Mouse (Mus musculus) gastrocnemius, postnatal 14 days (tissue): ENCODE data around the gene Myg1. TPM values are rescaled to one million over a fixed set of nuclear protein-coding genes. Genes with fewer than 3 reads are reported as not detected.
"Not testable (repeated sequence)": the region's sequence is repeated elsewhere in the genome, so short reads cannot be mapped to it uniquely, and the experiment has no call there.

Experiments
- DNase-seq: peaks from one replicate; pipeline ENCODE4 v3.0.0; 2021; ENCODE audit warnings: mixed read lengths
- intact Hi-C: fragments of 180-260 bp; cut with DNase I; formaldehyde crosslinking; loops from one replicate; pipeline ENCODE4 v1.15.1; 2025; ENCODE audit warnings: low total_unique reads
- long read RNA-seq, 2 experiments: library from polyadenylated mRNA; stranded (forward); transcript quantifications; one replicate each; pipeline ENCODE4 v2.0.0; 2021
- total RNA-seq, 2 experiments: library from RNA; stranded (reverse); gene quantifications; 2 replicates each; pipeline ENCODE4 v1.2.3; 2021

Gene Myg1
- total RNA-seq = 10 to 100 TPM; 17.6 to 19.0 TPM
- long read RNA-seq, experiment 1, transcript Myg1-202 (7 exons, 1,480 nt) = major isoform, 14 of 15 reads
- long read RNA-seq, experiment 1, partial matches to known transcripts = 1 of 15 reads
- long read RNA-seq, experiment 1, other reads (novel, unspliced or antisense) = 0 of 15 reads
- long read RNA-seq, experiment 2, transcript Myg1-202 (7 exons, 1,480 nt) = major isoform, 10 of 10 reads
- long read RNA-seq, experiment 2, partial matches to known transcripts = 0 of 10 reads
- long read RNA-seq, experiment 2, other reads (novel, unspliced or antisense) = 0 of 10 reads

DNA sequence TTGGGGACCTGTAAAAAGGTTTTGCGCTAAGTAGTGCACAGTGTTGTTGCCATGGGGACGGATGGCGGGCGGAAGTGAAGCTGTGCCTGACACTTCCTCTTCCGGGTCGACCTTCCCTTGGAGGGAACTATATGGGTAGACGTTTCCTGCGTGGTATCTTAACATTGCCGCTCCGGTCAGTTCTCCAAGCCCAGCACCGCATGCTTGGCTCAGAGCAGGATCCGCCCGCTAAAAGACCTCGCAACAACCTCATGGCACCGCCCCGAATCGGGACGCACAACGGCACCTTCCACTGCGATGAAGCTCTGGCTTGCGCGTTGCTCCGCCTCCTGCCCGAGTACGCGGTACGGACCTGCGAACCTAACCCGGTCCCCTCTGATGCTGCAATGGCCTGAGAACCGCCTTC lies at the start of gene Myg1:
Myg1 (plus strand) TSS at position 100 of the 406 bp plus-strand sequence.
- intact Hi-C loops = no loop called here
- peak; percentile 78 for DNase-seq

GRCm38 (mm10) chr15:102282463-102283292 lies 48.8 kb upstream of the Myg1 start:
- intact Hi-C loops = no loop called here
- no peak for DNase-seq

GRCm38 (mm10) chr15:102283648-102284047 lies 47.9 kb upstream of the Myg1 start:
- no peak for DNase-seq
- intact Hi-C loops = no loop called here

DNA sequence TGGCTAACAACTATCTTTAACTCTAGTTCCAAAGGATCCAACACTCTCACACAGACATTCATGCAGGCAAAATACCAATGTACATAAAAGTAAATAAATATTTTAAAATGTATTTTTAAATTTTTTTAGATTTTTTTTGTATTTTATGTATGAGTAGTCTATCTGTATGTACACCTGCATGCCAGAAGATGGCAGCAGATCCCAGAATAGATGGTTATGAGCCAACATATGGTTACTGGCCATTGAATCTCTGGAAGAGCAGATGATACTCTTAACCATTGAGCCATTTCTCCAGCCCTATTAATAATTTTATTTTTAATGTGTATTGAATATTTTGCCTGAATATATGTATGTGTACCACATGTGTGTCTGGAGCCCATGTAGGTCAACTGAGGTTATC lies 44.1 kb upstream of the Myg1 start:
- intact Hi-C loops = no loop called here
- DNase-seq = no peak

DNA sequence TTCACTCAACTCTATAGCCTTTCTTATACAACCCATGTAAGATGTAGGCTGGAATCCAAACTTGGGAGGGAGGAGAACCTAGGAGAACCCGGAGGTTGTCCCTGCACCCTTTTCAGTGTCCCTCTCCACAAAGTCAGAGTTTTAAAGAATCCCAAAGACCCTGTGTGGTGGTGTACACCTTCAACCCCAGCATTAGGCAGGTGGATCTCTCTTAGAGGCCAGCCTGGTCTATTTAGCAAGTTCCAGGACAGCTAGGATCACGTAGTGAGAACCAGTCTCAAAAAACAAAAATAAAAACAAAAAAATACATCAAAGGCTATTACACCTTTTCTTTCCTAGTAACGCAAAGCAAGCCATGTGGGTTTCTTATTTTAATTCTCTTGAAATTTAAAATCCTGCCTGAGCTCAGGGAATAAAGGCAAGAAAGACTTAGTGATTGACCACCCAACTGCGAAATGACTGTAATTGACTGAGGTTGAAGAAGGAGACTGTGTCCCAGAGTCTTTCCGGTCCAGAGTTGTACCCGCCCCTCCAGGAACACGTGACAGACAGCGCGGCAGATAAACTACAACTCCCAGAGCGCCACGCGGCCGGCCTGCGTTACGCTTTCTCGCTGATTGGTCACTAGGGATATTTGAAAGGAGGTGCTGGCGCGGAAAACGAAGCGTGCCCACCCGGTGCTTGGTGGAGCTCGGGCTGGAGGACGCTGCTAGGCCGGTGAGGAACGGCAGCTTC lies 35.7 kb upstream of the Myg1 start, which contains the start of gene Espl1:
Espl1 (plus strand) TSS at position 634 of the 735 bp plus-strand sequence.
- intact Hi-C loops = no loop called here
- peak; percentile 93 for DNase-seq

DNA sequence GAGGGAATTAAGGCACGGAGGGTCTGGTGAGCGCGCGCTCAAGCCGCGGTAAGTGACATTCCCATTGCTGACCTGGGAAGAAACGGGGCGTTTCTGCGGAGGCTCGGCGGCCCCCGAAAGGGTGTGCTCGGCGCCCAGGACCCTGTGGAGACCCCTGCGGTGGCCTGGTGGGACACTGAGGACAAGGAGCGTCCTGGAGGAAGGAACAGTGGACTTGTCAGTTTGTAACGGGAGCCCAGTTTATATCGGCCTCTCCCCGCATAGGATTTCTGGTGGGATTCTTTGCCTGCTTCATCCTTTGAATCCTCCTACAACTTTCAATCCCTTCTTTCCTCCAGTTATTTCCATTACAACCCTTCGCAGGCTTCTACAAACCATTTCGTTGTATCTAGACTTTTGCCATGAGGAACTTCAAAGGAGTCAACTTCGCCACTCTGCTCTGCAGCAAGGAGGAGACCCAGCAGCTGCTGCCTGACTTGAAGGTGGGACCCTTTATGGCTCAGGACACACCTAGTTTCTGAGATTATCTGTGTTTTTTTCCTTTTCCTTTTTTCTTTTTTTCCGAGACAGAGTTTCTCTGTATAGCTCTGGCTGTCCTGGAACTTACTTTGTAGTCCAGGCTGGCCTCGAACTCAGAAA lies 35.0 kb upstream of the Myg1 start:
- intact Hi-C loops = no loop called here
- no peak for DNase-seq

DNA sequence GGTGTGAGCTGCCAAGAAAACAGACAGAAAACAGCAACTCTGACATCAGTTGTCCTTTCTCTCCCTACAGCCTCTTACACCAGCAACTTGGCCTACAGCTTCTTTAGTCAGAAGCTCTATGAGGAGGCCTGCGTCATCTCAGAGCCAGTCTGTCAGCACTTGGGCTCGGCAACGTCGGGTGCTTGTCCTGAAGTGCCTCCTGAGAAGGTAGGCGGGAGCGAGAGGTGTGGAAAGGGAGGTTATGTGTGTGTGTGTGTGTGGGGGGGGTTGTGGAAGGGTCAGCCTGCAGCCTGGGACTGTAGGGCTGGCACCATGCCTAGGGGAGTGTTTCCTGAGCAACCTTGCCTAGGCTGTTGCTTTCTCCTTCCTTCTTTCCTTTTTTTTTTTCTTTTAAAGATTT lies 29.0 kb upstream of the Myg1 start:
- intact Hi-C loops = no loop called here
- no peak for DNase-seq

DNA sequence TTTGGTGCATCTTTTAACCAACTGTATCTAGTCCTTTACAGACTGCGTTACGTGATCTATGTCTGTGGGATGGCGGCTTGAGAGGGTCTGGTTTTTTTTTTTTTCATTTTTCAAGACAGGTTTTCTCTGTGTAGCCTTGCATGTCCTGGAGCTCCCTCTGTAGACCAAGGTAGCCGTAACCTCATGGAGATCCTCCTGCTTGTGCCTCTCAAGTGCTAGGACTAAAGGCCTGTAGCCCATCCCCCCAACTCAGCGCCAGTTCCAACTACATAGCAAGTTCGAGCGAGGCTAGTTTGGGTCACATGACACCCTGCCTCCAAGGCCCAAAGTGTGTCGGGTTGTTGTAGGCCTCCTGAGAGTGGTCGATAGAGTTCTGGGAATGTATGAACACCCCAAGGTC lies 22.8 kb upstream of the Myg1 start:
- intact Hi-C loops = no loop called here
- DNase-seq = no peak

GRCm38 (mm10) chr15:102310074-102310845 lies 21.2 kb upstream of the Myg1 start:
- intact Hi-C loops = no loop called here
- DNase-seq = no peak

GRCm38 (mm10) chr15:102311489-102311888 lies 20.0 kb upstream of the Myg1 start:
- intact Hi-C loops = no loop called here
- DNase-seq = no peak

DNA sequence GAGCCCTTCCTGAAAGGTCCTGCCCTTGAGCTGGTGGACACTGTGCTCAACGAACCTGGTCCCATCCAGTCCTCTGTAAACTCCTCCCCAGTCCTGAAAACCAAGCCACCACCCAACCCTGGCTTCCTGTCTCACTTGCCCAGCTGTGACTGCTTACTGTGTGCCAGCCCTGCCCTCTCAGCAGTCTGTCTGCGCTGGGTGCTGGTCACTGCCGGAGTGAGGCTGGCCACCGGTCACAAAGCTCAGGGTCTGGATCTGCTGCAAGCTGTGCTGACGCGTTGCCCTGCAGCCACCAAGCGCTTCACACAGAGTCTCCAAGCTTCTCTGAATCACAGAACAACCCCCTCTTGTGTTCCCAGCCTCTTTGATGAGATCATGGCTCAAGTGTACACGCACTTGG lies 16.2 kb upstream of the Myg1 start:
- DNase-seq = peak; percentile 17
- intact Hi-C loops = loop anchor here (5.0 kb wide), 1 partner anchor 73 kb away; no protein-coding TSS in a partner anchor

DNA sequence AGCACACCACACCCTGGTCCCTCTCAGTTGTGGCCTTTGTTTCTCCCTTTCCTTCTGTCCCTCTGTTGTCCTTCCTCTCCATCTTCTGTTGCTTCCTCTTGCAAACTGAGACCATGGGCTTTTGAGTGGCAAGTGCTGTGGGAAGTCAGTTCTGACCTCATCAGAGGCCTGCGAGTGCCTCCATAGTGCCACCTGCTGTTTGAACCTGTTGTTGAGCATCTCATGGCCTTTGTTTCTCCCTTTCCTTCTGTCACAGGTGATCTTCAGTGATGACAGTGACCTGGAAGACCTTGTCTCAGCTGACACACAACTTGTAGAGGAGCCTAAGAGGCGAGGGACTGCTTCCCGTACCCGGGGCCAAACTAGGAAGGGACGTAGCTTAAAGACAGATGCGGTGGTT lies 15.2 kb upstream of the Myg1 start:
- intact Hi-C loops = loop anchor here (5.0 kb wide), 1 partner anchor 74 kb away; no protein-coding TSS in a partner anchor

DNA sequence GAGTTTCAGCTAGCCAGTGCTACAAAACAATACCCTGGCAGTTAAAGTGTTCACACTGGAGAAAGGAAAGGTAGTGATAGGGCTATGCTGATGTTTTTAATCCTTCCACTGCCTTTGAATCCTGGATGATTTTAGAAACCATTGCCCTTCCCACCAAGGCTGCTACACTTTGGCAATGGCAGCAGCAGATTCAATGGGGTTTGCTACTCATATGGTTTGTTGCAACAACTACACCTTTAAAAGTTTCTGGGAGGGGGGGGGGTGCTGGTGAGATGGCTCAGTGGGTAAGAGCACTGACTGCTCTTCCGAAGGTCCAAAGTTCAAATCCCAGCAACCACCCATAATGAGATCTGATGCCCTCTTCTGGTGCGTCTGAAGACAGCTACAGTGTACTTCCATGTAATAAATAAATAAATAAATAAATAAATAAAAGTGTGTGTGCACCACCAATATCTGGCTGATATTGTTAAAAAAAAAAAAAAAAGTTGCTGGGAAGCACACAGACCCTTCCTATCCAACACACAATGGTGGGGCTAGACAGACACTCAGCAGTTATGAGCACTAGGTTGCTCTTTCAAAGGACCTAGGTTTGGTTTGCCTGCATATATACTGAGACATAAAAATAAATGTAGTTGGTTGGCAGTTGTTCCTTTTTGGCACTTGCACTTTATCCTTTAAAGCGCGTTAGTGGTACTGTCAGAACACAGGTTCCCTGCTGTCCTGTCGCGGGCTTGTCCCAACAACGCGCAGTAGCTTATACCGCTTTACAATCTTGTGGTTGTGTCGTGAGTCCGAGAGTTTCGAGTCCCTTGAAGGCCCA lies 6.6 kb upstream of the Myg1 start:
- DNase-seq = no peak

More for the DNA sequence above, 15.2 kb upstream of the Myg1 start:
- peak; percentile 60 for DNase-seq

DNA sequence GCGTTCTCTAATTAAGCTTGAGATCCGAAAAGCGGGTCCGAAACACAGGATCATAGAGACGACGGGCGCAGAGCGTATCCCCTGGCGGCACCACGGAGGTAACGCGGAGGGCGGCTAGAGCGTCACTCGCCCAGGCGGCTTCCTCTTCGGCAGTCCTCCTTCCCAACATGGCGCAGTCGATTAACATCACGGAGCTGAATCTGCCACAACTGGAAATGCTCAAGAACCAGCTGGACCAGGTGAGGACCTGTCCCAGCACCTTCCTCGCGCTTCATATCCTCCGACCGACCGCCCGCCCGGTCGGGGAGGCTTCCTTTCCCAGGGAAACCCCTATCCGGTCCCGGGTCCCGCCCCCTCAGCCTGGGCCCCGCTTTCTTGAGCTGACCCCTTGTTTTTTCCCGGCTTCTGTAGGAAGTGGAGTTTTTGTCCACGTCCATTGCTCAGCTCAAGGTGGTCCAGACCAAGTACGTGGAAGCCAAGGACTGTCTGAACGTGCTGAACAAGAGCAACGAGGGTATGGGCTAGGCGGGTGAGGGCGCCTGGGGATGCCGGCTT lies 5.4 kb upstream of the Myg1 start, which contains the start of gene Pfdn5:
Pfdn5 (plus strand) TSS at position 95 of the 555 bp plus-strand sequence.
- peak; percentile 86 for DNase-seq
- intact Hi-C loops = no loop called here

More for the DNA sequence above, 6.6 kb upstream of the Myg1 start:
- intact Hi-C loops = no loop called here

GRCm38 (mm10) chr15:102326892-102327291 lies 4.6 kb upstream of the Myg1 start:
- intact Hi-C loops = no loop called here
- DNase-seq = no peak

DNA sequence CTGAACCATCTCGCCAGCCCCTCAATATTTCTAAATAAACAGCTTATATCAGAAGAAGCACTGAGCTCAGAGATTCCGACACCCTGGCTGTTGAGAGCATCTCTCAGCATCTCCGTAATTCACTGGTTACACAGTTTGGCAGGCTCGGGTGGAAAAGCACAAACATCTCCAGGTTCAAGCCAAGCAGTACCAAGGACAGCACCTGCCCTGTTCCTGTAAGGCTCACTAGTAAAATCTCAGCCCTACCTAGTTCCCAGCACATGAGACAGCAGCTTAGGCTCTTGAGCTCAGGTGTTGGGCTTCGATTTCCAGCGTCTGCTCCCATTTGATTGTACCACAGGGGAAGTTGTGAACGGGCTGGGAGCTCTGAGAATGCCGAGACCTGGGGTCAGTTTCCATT lies 3.7 kb downstream of the Myg1 start:
- no peak for DNase-seq
- intact Hi-C loops = no loop called here

GRCm38 (mm10) chr15:102335925-102336324 lies 4.4 kb downstream of the Myg1 start:
- intact Hi-C loops, DNase-seq: not testable (repeated sequence)

DNA sequence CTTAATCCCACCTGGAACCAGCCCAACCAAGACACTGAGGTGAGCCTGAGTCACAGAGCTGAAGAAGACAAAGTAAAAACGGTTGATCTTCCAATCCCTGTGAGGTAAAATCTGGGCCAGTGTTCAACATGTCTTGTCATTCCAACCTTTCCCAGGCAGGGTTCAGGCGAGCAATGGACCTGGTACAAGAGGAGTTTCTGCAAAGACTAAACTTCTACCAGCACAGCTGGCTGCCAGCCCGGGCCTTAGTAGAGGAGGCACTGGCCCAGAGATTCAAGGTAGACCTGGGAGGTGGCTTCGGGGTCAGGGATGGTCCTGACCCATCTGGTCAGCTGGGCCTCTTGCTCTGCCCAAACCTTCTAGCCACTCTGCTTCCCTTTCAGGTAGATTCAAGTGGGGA lies 5.4 kb downstream of the Myg1 start:
- intact Hi-C loops = no loop called here
- DNase-seq = no peak
